Mouse (Mus musculus) cerebellum, adult 2 months (tissue): Measurements from ENCODE around the gene Megf8. TPM values are rescaled to one million over a fixed set of nuclear protein-coding genes. Genes with fewer than 3 reads are reported as not detected.

ENCODE experiments used
- DNase-seq, 2 experiments: peaks; one replicate each; pipeline ENCODE4 v3.0.0; 2021
- H3K27ac ChIP-seq: fragments of 200-500 bp; 2 replicates; pipeline ENCODE4 v1.5.1; 2012; ENCODE audit warnings: low read length, control low read depth, inconsistent platforms; ENCODE audit not compliant: insufficient read depth
- H3K27me3 ChIP-seq: fragments of 200-500 bp; 2 replicates; pipeline ENCODE4 v1.6.1; 2012; ENCODE audit warnings: inconsistent platforms, mild to moderate bottlenecking, low read length, moderate library complexity; ENCODE audit not compliant: control insufficient read depth, insufficient read depth
- H3K4me1 ChIP-seq: fragments of 200-500 bp; 2 replicates; pipeline ENCODE4 v1.6.1; 2011; ENCODE audit warnings: low read length; ENCODE audit not compliant: control insufficient read depth, insufficient read depth
- H3K4me3 ChIP-seq: fragments of 200-500 bp; replicated peaks from 2 replicates; pipeline ENCODE3; 2011; ENCODE audit warnings: mild to moderate bottlenecking, low read depth, low read length, control low read depth; ENCODE audit not compliant: insufficient read depth
- CTCF ChIP-seq: fragments of 200-500 bp; IDR thresholded peaks from 2 replicates; pipeline ENCODE4 v1.5.1; 2011; ENCODE audit warnings: low read depth, mild to moderate bottlenecking, control low read depth, low read length, moderate library complexity, borderline replicate concordance; ENCODE audit not compliant: insufficient read depth
- POLR2A ChIP-seq: fragments of 200-500 bp; IDR thresholded peaks from 2 replicates; pipeline ENCODE4 v1.6.1; 2011; ENCODE audit warnings: low read length, control low read depth, borderline replicate concordance; ENCODE audit not compliant: insufficient read depth
- WGBS: fragments of 180-500 bp; shearing (Covaris S2); methylation state at CpG from one replicate; pipeline ENCODE4 v1.1.7; 2018; 5-methylcytosine and 5-hydroxymethylcytosine counted together
- polyA plus RNA-seq: library from polyadenylated mRNA; depleted of rRNA; stranded (reverse); fragments of >200 nt; gene quantifications from 2 replicates; pipeline ENCODE4 v1.2.3, GENCODE M21; 2012

Megf8 gene
- polyA plus RNA-seq, 1 experiment, result 76.8 TPM

DNA sequence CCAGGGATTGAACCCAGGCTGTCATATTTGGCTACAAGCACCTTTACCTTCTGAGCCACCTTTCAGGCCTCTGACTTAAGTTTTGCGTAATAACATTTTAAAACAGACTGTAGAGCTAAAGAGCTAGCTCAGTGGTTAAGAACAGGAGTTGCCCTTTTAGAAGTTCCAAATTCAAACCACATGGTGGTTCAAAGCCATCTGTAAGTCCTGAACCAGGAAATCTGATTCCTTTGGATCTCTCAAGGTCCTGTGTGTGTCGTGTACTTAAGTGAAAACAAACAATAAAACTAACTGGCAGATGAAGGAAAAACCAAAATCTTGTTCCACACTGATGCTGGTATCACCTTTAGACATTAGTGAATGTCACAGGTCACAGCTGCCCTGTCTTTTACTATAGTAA lies 84.6 kb downstream of the Megf8 start:
- WGBS, result 78% methylated on average over 2 of the region's 2 CpGs
- no peak overlapping the region for H3K4me3 ChIP-seq
- TF ChIP-seq CTCF, result no peak
- no peak for TF ChIP-seq POLR2A
- no peak for DNase-seq
- no peaks in the 10 kb centered on the region for H3K27me3 ChIP-seq
- peaks cover 3% of the 10 kb centered on the region; the same call in 1 of the 2 replicates for H3K4me1 ChIP-seq
- no peak overlapping the region for H3K27ac ChIP-seq

- no peak overlapping the region for H3K4me3 ChIP-seq
- no peak for DNase-seq
- 62% methylated on average over 5 of the region's 5 CpGs for whole genome bisulfite sequencing
- TF ChIP-seq POLR2A (no peak), CTCF (no peak)
- no peaks in the 10 kb centered on the region for H3K27me3 ChIP-seq
- H3K27ac ChIP-seq, result no peak overlapping the region
- H3K4me1 ChIP-seq, result peaks cover 3% of the 10 kb centered on the region; the same call in 1 of the 2 replicates
Measured at GRCm38 (mm10) chr7:25401986-25402385, 85.0 kb downstream of the Megf8 start.

- 4% methylated on average over 2 of the region's 2 CpGs for WGBS
- Histone ChIP-seq H3K4me3 (no peak overlapping the region), H3K4me1 (peaks cover 3% of the 10 kb centered on the region; the same call in 1 of the 2 replicates), H3K27me3 (no peaks in the 10 kb centered on the region), H3K27ac (no peak overlapping the region)
- peak; percentile 62 for TF ChIP-seq CTCF
- TF ChIP-seq POLR2A, result no peak
- peak in 1 of 2 experiments; percentile 37 for DNase-seq
Measured at GRCm38 (mm10) chr7:25402671-25403101, 85.7 kb downstream of the Megf8 start.

- H3K4me1 ChIP-seq, result peaks cover 3% of the 10 kb centered on the region; the same call in 1 of the 2 replicates
- no peaks in the 10 kb centered on the region for H3K27me3 ChIP-seq
- no peak for DNase-seq
- no peak overlapping the region for H3K27ac ChIP-seq
- no peak for TF ChIP-seq CTCF
- no peak overlapping the region for H3K4me3 ChIP-seq
- WGBS, result 90% methylated on average over 7 of the region's 7 CpGs
Measured at GRCm38 (mm10) chr7:25406468-25406867, 89.5 kb downstream of the Megf8 start.

DNA sequence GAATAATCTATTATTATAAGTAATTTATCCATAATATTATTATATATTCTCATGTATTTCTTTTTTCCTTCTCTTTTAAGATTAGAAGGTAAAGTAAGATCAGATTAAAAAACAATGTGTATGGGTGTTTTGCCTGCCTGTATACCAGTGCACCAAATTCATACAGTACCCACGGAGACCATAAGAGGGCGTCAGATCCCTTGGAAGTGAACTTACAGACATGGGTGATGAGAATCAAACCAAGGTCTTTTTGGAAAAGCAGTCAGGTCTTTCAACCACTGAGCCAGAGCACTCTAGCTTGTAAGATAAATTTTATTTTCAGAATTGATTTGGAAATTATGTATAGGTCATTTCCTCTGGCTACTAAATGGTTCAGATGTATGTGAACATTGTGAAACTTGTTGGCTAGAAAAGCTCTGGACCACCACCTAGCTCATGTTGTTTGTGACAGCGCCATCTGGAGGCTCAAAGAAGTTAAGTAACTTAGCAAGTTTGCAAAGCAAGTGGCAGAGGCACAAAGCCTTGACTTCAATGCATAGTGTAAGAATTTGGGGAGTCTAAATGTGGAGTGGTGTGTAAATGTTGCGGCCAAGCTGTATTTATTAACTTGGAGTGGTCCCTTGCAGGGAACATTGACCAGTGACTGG lies 92.3 kb downstream of the Megf8 start:
- no peak overlapping the region for H3K4me3 ChIP-seq
- H3K27ac ChIP-seq, result no peak overlapping the region
- TF ChIP-seq POLR2A, result no peak
- peak; percentile 23; the same call in 1 of the 2 replicates for TF ChIP-seq CTCF
- WGBS, result 50% methylated on average over 4 of the region's 4 CpGs
- H3K27me3 ChIP-seq, result no peaks in the 10 kb centered on the region
- no peak for DNase-seq
- no peaks in the 10 kb centered on the region for H3K4me1 ChIP-seq

DNA sequence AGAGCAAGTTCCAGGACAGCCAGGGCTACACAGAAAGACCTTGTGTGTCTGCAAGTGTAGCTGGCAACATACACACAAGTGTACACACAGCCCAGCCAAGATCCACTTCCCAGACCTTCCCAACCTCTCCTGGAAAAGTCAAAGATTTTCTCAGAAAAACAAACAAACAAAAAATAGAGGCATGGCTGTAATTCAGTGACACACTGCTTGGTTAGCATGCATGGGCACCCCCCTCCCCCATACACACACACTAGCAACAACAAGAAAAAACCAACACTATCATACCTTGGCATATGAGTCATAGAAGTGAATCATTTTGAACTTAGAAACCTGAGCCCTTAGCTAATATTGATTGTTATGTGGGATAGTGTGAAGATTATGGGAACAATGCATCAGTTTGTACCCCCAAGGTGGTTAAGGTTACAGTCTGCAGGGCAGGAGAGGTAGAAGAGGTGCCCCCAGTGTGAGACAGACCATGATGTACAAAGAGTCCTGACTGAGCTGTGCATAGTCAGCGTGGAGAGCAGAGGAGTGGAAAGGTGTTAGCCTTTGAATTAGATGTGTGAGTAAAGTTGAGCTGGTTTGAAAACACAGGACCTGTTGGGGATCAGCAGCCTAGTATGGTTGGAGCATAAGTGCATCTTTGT lies 94.1 kb downstream of the Megf8 start:
- Histone ChIP-seq H3K4me3 (no peak overlapping the region), H3K4me1 (no peaks in the 10 kb centered on the region), H3K27ac (no peak overlapping the region), H3K27me3 (no peaks in the 10 kb centered on the region)
- 73% methylated on average over 1 of the region's 1 CpGs for WGBS
- DNase-seq, result no peak
- TF ChIP-seq POLR2A (no peak), CTCF (no peak)

GRCm38 (mm10) chr7:25411861-25412260 lies 94.9 kb downstream of the Megf8 start:
- no peak for TF ChIP-seq CTCF
- no peak for TF ChIP-seq POLR2A
- no peaks in the 10 kb centered on the region for H3K4me1 ChIP-seq
- no peak overlapping the region for H3K4me3 ChIP-seq
- H3K27me3 ChIP-seq, result no peaks in the 10 kb centered on the region
- H3K27ac ChIP-seq, result no peak overlapping the region
- DNase-seq, result no peak
- WGBS, result 82% methylated on average over 3 of the region's 3 CpGs
